Mouse (Mus musculus): ENCODE results near the gene Sfmbt1. TPM values are rescaled to one million over a fixed set of nuclear protein-coding genes. Genes with fewer than 3 reads are reported as not detected.

The Sfmbt1 gene
- polyA plus RNA-seq, 1 experiment, result 2.8 TPM

GRCm38 (mm10) chr14:30671095-30671985 is 43.3 kb upstream of the Sfmbt1 start:
- Histone ChIP-seq H3K79me2 (ENCODE audit: control insufficient read depth, insufficient read depth) (no peaks in the 10 kb centered on the region), H3ac (ENCODE audit: control insufficient read depth, insufficient read length) (no peak overlapping the region), H3K27me3 (ENCODE audit: control insufficient read depth, insufficient read depth, insufficient read length) (no peaks in the 10 kb centered on the region), H3K4me3 (no peak overlapping the region), H3K4me2 (ENCODE audit: low read depth) (peak overlapping the region; percentile 16), H3K36me3 (ENCODE audit: control insufficient read depth, insufficient read depth) (peaks cover 17% of the 10 kb centered on the region)
- no peak for TF ChIP-seq POLR2A (IDR thresholded peaks at IDR 0.05; ENCODE audit: insufficient read length, low read depth)
- TF ChIP-seq SRF (IDR thresholded peaks at IDR 0.05; ENCODE audit: control insufficient read depth, insufficient read length, low read depth), result no peak
- no peak for TF ChIP-seq REST (IDR thresholded peaks at IDR 0.05; ENCODE audit: insufficient read depth, insufficient read length)
- no peak for TF ChIP-seq POLR2AphosphoS2 (IDR thresholded peaks at IDR 0.05; ENCODE audit: insufficient read length, low read depth)
- no peak for TF ChIP-seq TCF3 (IDR thresholded peaks at IDR 0.05; ENCODE audit: insufficient read length, low read depth)
- no peak for TF ChIP-seq MYOG (IDR thresholded peaks at IDR 0.05; ENCODE audit: control insufficient read depth in 1 of 3, insufficient read depth in 1 of 3, insufficient read length in 2 of 3, low read depth in 2 of 3)
- no peak for TF ChIP-seq MYOD1 (IDR thresholded peaks at IDR 0.05; ENCODE audit: control insufficient read depth in 1 of 3, insufficient read length in 2 of 3, low read depth in 2 of 3)
- no peak for TF ChIP-seq MAX (IDR thresholded peaks at IDR 0.05; ENCODE audit: low read depth)
- no peak for TF ChIP-seq CEBPB (IDR thresholded peaks at IDR 0.05; ENCODE audit: insufficient read depth, poor library complexity, severe bottlenecking)

- H3K4me2 ChIP-seq (ENCODE audit: low read depth), result no peak overlapping the region
- H3K4me3 ChIP-seq, result no peak overlapping the region
- H3K36me3 ChIP-seq (ENCODE audit: control insufficient read depth, insufficient read depth), result peaks cover 17% of the 10 kb centered on the region
- no peaks in the 10 kb centered on the region for H3K27me3 ChIP-seq (ENCODE audit: control insufficient read depth, insufficient read depth, insufficient read length)
- TF ChIP-seq MYOG (IDR thresholded peaks at IDR 0.05; ENCODE audit: control insufficient read depth in 1 of 3, insufficient read depth in 1 of 3, insufficient read length in 2 of 3, low read depth in 2 of 3), result no peak
- no peak for TF ChIP-seq E2F4 (IDR thresholded peaks at IDR 0.05; ENCODE audit: insufficient read depth)
- TF ChIP-seq POLR2AphosphoS2 (IDR thresholded peaks at IDR 0.05; ENCODE audit: insufficient read length, low read depth), result no peak
- no peak for TF ChIP-seq USF1 (IDR thresholded peaks at IDR 0.05; ENCODE audit: low read depth)
- TF ChIP-seq SRF (IDR thresholded peaks at IDR 0.05; ENCODE audit: control insufficient read depth, insufficient read length, low read depth), result no peak
- TF ChIP-seq CEBPB (IDR thresholded peaks at IDR 0.05; ENCODE audit: insufficient read depth, poor library complexity, severe bottlenecking), result no peak
- no peak for TF ChIP-seq MYOD1 (IDR thresholded peaks at IDR 0.05; ENCODE audit: control insufficient read depth in 1 of 3, insufficient read length in 2 of 3, low read depth in 2 of 3)
- TF ChIP-seq TCF3 (IDR thresholded peaks at IDR 0.05; ENCODE audit: insufficient read length, low read depth), result no peak
- TF ChIP-seq MAX (IDR thresholded peaks at IDR 0.05; ENCODE audit: low read depth), result no peak
- TF ChIP-seq POLR2A (IDR thresholded peaks at IDR 0.05; ENCODE audit: insufficient read length, low read depth), result no peak
- no peak for TF ChIP-seq TCF12 (IDR thresholded peaks at IDR 0.05; ENCODE audit: insufficient read depth, poor library complexity, severe bottlenecking)
- no peak for TF ChIP-seq REST (IDR thresholded peaks at IDR 0.05; ENCODE audit: insufficient read depth, insufficient read length)
- no peak overlapping the region for H3ac ChIP-seq (ENCODE audit: control insufficient read depth, insufficient read length)
- no peaks in the 10 kb centered on the region for H3K79me2 ChIP-seq (ENCODE audit: control insufficient read depth, insufficient read depth)
These were observed 42.7 kb upstream of the Sfmbt1 start for GRCm38 (mm10) chr14:30671986-30672312.

GRCm38 (mm10) chr14:30674947-30675346 is 39.7 kb upstream of the Sfmbt1 start:
- Histone ChIP-seq H3K36me3 (ENCODE audit: control insufficient read depth, insufficient read depth) (peaks cover 21% of the 10 kb centered on the region), H3ac (ENCODE audit: control insufficient read depth, insufficient read length) (no peak overlapping the region), H3K27me3 (ENCODE audit: control insufficient read depth, insufficient read depth, insufficient read length) (no peaks in the 10 kb centered on the region), H3K79me2 (ENCODE audit: control insufficient read depth, insufficient read depth) (no peaks in the 10 kb centered on the region), H3K4me2 (ENCODE audit: low read depth) (no peak overlapping the region), H3K4me3 (no peak overlapping the region)
- TF ChIP-seq MYOD1 (IDR thresholded peaks at IDR 0.05; ENCODE audit: control insufficient read depth in 1 of 3, insufficient read length in 2 of 3, low read depth in 2 of 3) (no peak), USF1 (IDR thresholded peaks at IDR 0.05; ENCODE audit: low read depth) (no peak), TCF12 (IDR thresholded peaks at IDR 0.05; ENCODE audit: insufficient read depth, poor library complexity, severe bottlenecking) (no peak), CEBPB (IDR thresholded peaks at IDR 0.05; ENCODE audit: insufficient read depth, poor library complexity, severe bottlenecking) (no peak), REST (IDR thresholded peaks at IDR 0.05; ENCODE audit: insufficient read depth, insufficient read length) (no peak), POLR2A (IDR thresholded peaks at IDR 0.05; ENCODE audit: insufficient read length, low read depth) (no peak), POLR2AphosphoS2 (IDR thresholded peaks at IDR 0.05; ENCODE audit: insufficient read length, low read depth) (no peak), E2F4 (IDR thresholded peaks at IDR 0.05; ENCODE audit: insufficient read depth) (no peak)

- Histone ChIP-seq H3K27me3 (ENCODE audit: control insufficient read depth, insufficient read depth, insufficient read length) (no peaks in the 10 kb centered on the region), H3K4me3 (no peak overlapping the region), H3K36me3 (ENCODE audit: control insufficient read depth, insufficient read depth) (peaks cover 19% of the 10 kb centered on the region), H3K79me2 (ENCODE audit: control insufficient read depth, insufficient read depth) (no peaks in the 10 kb centered on the region), H3K4me2 (ENCODE audit: low read depth) (no peak overlapping the region), H3ac (ENCODE audit: control insufficient read depth, insufficient read length) (no peak overlapping the region)
- TF ChIP-seq TCF3 (IDR thresholded peaks at IDR 0.05; ENCODE audit: insufficient read length, low read depth), result no peak
- TF ChIP-seq E2F4 (IDR thresholded peaks at IDR 0.05; ENCODE audit: insufficient read depth), result no peak
- TF ChIP-seq POLR2A (IDR thresholded peaks at IDR 0.05; ENCODE audit: insufficient read length, low read depth), result no peak
- no peak for TF ChIP-seq SRF (IDR thresholded peaks at IDR 0.05; ENCODE audit: control insufficient read depth, insufficient read length, low read depth)
- no peak for TF ChIP-seq POLR2AphosphoS2 (IDR thresholded peaks at IDR 0.05; ENCODE audit: insufficient read length, low read depth)
- TF ChIP-seq USF1 (IDR thresholded peaks at IDR 0.05; ENCODE audit: low read depth), result no peak
- TF ChIP-seq MYOD1 (IDR thresholded peaks at IDR 0.05; ENCODE audit: control insufficient read depth in 1 of 3, insufficient read length in 2 of 3, low read depth in 2 of 3), result no peak
- no peak for TF ChIP-seq REST (IDR thresholded peaks at IDR 0.05; ENCODE audit: insufficient read depth, insufficient read length)
- TF ChIP-seq MYOG (IDR thresholded peaks at IDR 0.05; ENCODE audit: control insufficient read depth in 1 of 3, insufficient read depth in 1 of 3, insufficient read length in 2 of 3, low read depth in 2 of 3), result no peak
- no peak for TF ChIP-seq MAX (IDR thresholded peaks at IDR 0.05; ENCODE audit: low read depth)
- no peak for TF ChIP-seq CEBPB (IDR thresholded peaks at IDR 0.05; ENCODE audit: insufficient read depth, poor library complexity, severe bottlenecking)
- no peak for TF ChIP-seq TCF12 (IDR thresholded peaks at IDR 0.05; ENCODE audit: insufficient read depth, poor library complexity, severe bottlenecking)
These were observed 32.5 kb upstream of the Sfmbt1 start for GRCm38 (mm10) chr14:30682131-30682530.

Data from myocyte (in vitro differentiated cells).